Mouse (Mus musculus): ENCODE data around the gene Col6a5. TPM values are rescaled to one million over a fixed set of nuclear protein-coding genes. Genes with fewer than 3 reads are reported as not detected.

The Col6a5 gene
- polyA plus RNA-seq, 1 experiment from 2014 or later: not detected

Other genes starting within 250 kb of the Col6a5 start
- 0.13 and 0.17 TPM in 2 replicates for gene Col6a6, start 132.5 kb downstream of the Col6a5 start, polyA plus RNA-seq (2016; fragmentation: Nextera tagmentation; extraction: Ambion mirVana)
- gene Col6a4, start 136.1 kb upstream of the Col6a5 start, polyA plus RNA-seq (2016; fragmentation: Nextera tagmentation; extraction: Ambion mirVana): 0.01 TPM in 1 of 2 replicates, not detected in the other
- gene Glyctk, start 197.5 kb upstream of the Col6a5 start, polyA plus RNA-seq (2016; fragmentation: Nextera tagmentation; extraction: Ambion mirVana): 1.1 and 2.5 TPM in 2 replicates
- gene Wdr82, start 210.3 kb upstream of the Col6a5 start, polyA plus RNA-seq (2016; fragmentation: Nextera tagmentation; extraction: Ambion mirVana): 21.6 and 25.5 TPM in 2 replicates
- 36.4 and 45.0 TPM in 2 replicates for gene Ppm1m, start 239.1 kb upstream of the Col6a5 start, polyA plus RNA-seq (2016; fragmentation: Nextera tagmentation; extraction: Ambion mirVana)
- gene Twf2, start 242.5 kb upstream of the Col6a5 start, polyA plus RNA-seq (2016; fragmentation: Nextera tagmentation; extraction: Ambion mirVana): 70.5 and 77.2 TPM in 2 replicates